Comparison of ENCODE assay signal across 14 mouse cellular contexts in genomic region chr7:136712962-136713640, GRCm38 (mm10).
A peak's percentile ranks its signal among the peaks of the same experiment; 100 is the strongest.
DNase-seq lines count a peak whose midpoint lies in the region; ATAC-seq lines count a peak whose summit lies in the region.
"Had no signal": no experiment of that assay in that cellular context is flagged by ENCODE, and none has a peak within 500 bp of the region (broad histone marks: within the 10 kb centered on the region; RNA-seq: fewer than 3 reads in every experiment).

No protein-coding gene starts in this region.

- no peaks in the 10 kb centered on the region for H3K9me3 ChIP-seq in heart, embryonic 11.5 days (replicated peaks; ENCODE audit: control insufficient read depth, low read length)
- H3K9me3 ChIP-seq in embryonic facial prominence, embryonic 13.5 days: no peaks in the 10 kb centered on the region
- no peaks in the 10 kb centered on the region for H3K9me3 ChIP-seq in heart, embryonic 13.5 days
- H3K9me3 ChIP-seq: forebrain, embryonic 12.5 days had no signal

- 74% methylated on average over 16 of the region's 16 CpGs for WGBS in heart, embryonic 11.5 days (ENCODE audit: insufficient replicate concordance)
- 69% methylated on average over 16 of the region's 16 CpGs for WGBS in embryonic facial prominence, embryonic 13.5 days
- WGBS in heart, embryonic 13.5 days: 60% methylated on average over 16 of the region's 16 CpGs

- DNase-seq in heart, adult 18-20 months: peak; percentile 50 to 72
- DNase-seq in kidney, postnatal 10 days: peak; percentile 60
- no peak for DNase-seq in thymus, postnatal 0 days (ENCODE audit: low spot score)
- DNase-seq in cerebellum, postnatal 4 days (ENCODE audit: low spot score in 2 of 2): no peak
- DNase-seq: cerebellum, postnatal 25 days; liver, postnatal 0 days; retina, postnatal 1 day had no signal

- no peaks in the 10 kb centered on the region for H3K4me1 ChIP-seq in heart, embryonic 11.5 days (ENCODE audit: control insufficient read depth, insufficient read depth, low read length)
- H3K4me1 ChIP-seq in embryonic facial prominence, embryonic 13.5 days: peaks cover 4% of the 10 kb centered on the region
- H3K4me1 ChIP-seq in heart, embryonic 13.5 days: peaks cover 5% of the 10 kb centered on the region
- H3K4me1 ChIP-seq: forebrain, embryonic 12.5 days had no signal

- H3K9ac ChIP-seq in heart, embryonic 11.5 days (ENCODE audit: low read depth, low read length): no peak overlapping the region
- H3K9ac ChIP-seq in embryonic facial prominence, embryonic 13.5 days: no peak overlapping the region
- no peak overlapping the region for H3K9ac ChIP-seq in heart, embryonic 13.5 days
- H3K9ac ChIP-seq: forebrain, embryonic 12.5 days; hindbrain, embryonic 14.5 days; liver, postnatal 0 days had no signal

- H3K36me3 ChIP-seq in heart, embryonic 11.5 days (ENCODE audit: control insufficient read depth, insufficient read depth, low read length): no peaks in the 10 kb centered on the region
- H3K36me3 ChIP-seq in embryonic facial prominence, embryonic 13.5 days: no peaks in the 10 kb centered on the region
- no peaks in the 10 kb centered on the region for H3K36me3 ChIP-seq in heart, embryonic 13.5 days
- H3K36me3 ChIP-seq: forebrain, embryonic 12.5 days had no signal

- no peak for ATAC-seq in heart, embryonic 11.5 days (replicated peaks; ENCODE audit: insufficient number of reproducible peaks, low FRiP score, low TSS enrichment)
- no peak for ATAC-seq in embryonic facial prominence, embryonic 13.5 days (ENCODE audit: insufficient number of reproducible peaks, insufficient read depth, low FRiP score, low TSS enrichment, low read depth)
- no peak for ATAC-seq in heart, embryonic 13.5 days (ENCODE audit: extremely low read depth, insufficient number of reproducible peaks, low FRiP score, low TSS enrichment)
- ATAC-seq in megakaryocyte-erythroid progenitor cell, adult 5-6 weeks (replicated peaks; ENCODE audit: low FRiP score, low TSS enrichment, poor library complexity, severe bottlenecking): no peak
- ATAC-seq: liver, postnatal 0 days had no signal

- no peaks in the 10 kb centered on the region for H3K27me3 ChIP-seq in heart, embryonic 11.5 days (ENCODE audit: control insufficient read depth, insufficient read depth, low read length)
- H3K27me3 ChIP-seq in embryonic facial prominence, embryonic 13.5 days: no peaks in the 10 kb centered on the region
- 0 out of 2 replicates have a peak, but pooled peaks cover 2% of the 10 kb centered on the region for H3K27me3 ChIP-seq in heart, embryonic 13.5 days (replicated peaks)

- H3K4me3 ChIP-seq in heart, embryonic 11.5 days (ENCODE audit: low read depth, low read length): no peak overlapping the region
- H3K4me3 ChIP-seq in embryonic facial prominence, embryonic 13.5 days: no peak overlapping the region
- H3K4me3 ChIP-seq in heart, embryonic 13.5 days: no peak overlapping the region
- H3K4me3 ChIP-seq: forebrain, embryonic 12.5 days; left cerebral cortex, adult 2 months had no signal

- H3K27ac ChIP-seq in heart, embryonic 11.5 days (ENCODE audit: low read depth, low read length): no peak overlapping the region
- 0 out of 2 replicates have a peak overlapping the region, but pooled peaks have one; percentile 30 for H3K27ac ChIP-seq in embryonic facial prominence, embryonic 13.5 days
- peak overlapping the region; percentile 39; the same call in 1 of the 2 replicates for H3K27ac ChIP-seq in heart, embryonic 13.5 days (replicated peaks)
- H3K27ac ChIP-seq: forebrain, embryonic 12.5 days; hindbrain, embryonic 14.5 days; left cerebral cortex, adult 2 months had no signal

- H3K4me2 ChIP-seq in heart, embryonic 11.5 days: no peak overlapping the region
- no peak overlapping the region for H3K4me2 ChIP-seq in embryonic facial prominence, embryonic 13.5 days
- 0 out of 2 replicates have a peak overlapping the region, but pooled peaks have one; percentile 4 for H3K4me2 ChIP-seq in heart, embryonic 13.5 days
- H3K4me2 ChIP-seq: forebrain, embryonic 12.5 days; hindbrain, embryonic 14.5 days had no signal

Comparison
In these comparisons a context has a peak if more than half of its experiments do, and no peak if none do; other contexts are left out.
1. DNase-seq: peak in heart, adult 18-20 months (2 of 2) and kidney, postnatal 10 days (single experiment); none in thymus, postnatal 0 days (single experiment) and cerebellum, postnatal 4 days (0 of 2).